Mouse (Mus musculus) liver, postnatal 0 days (tissue): ENCODE results near the gene Prss35. TPM values are rescaled to one million over a fixed set of nuclear protein-coding genes. Genes with fewer than 3 reads are reported as not detected.

Experiments used
- ATAC-seq: fragments of 200-750 bp; cut with Nextera tagmentation; 2 replicates; pipeline ENCODE4 v1.8.0; 2017; ENCODE audit warnings: mild to moderate bottlenecking, moderate library complexity
- DNase-seq: peaks from one replicate; pipeline ENCODE4 v3.0.0-alpha.2; 2016
- H3K27ac ChIP-seq: fragments of 300-500 bp; sonication (generic); 2 replicates; pipeline ENCODE4 v1.5.1; 2014; ENCODE audit warnings: antibody characterized with exemption, moderate library complexity, mild to moderate bottlenecking, low read depth
- H3K27me3 ChIP-seq: fragments of 300-500 bp; sonication (generic); 2 replicates; pipeline ENCODE4 v1.6.1; 2014; ENCODE audit warnings: low read length, control low read depth, mixed read lengths; ENCODE audit not compliant: insufficient read depth
- H3K36me3 ChIP-seq: fragments of 300-500 bp; sonication (generic); replicated peaks from 2 replicates; pipeline ENCODE4 v1.6.1; 2014; ENCODE audit warnings: mild to moderate bottlenecking, control low read depth, low read length, moderate library complexity, mixed read lengths; ENCODE audit not compliant: insufficient read depth
- H3K4me1 ChIP-seq: fragments of 300-500 bp; sonication (generic); 2 replicates; pipeline ENCODE4 v1.6.1; 2014; ENCODE audit warnings: antibody characterized with exemption, mild to moderate bottlenecking, control low read depth; ENCODE audit not compliant: insufficient read depth
- H3K4me2 ChIP-seq: fragments of 300-500 bp; sonication (generic); 2 replicates; pipeline ENCODE4 v1.6.1; 2014; ENCODE audit warnings: low read depth, mild to moderate bottlenecking, low read length, moderate library complexity, mixed read lengths
- H3K4me3 ChIP-seq: fragments of 300-500 bp; sonication (generic); 2 replicates; pipeline ENCODE4 v1.5.1; 2014; ENCODE audit warnings: low read depth, low read length
- H3K9ac ChIP-seq: fragments of 300-500 bp; sonication (generic); replicated peaks from 2 replicates; pipeline ENCODE4 v1.6.1; 2014; ENCODE audit warnings: mild to moderate bottlenecking, moderate library complexity
- H3K9me3 ChIP-seq: fragments of 300-500 bp; sonication (generic); 2 replicates; pipeline ENCODE4 v1.6.1; 2016; ENCODE audit warnings: mild to moderate bottlenecking, control low read depth, low read length, mixed read lengths
- CTCF ChIP-seq: sonication (generic); IDR thresholded peaks from 2 replicates; pipeline ENCODE4 v1.5.1; 2016; ENCODE audit warnings: antibody characterized with exemption, low read depth
- EP300 ChIP-seq: IDR thresholded peaks from 2 replicates; pipeline ENCODE4 v1.6.1; 2016; ENCODE audit warnings: antibody characterized with exemption, low read depth, mild to moderate bottlenecking
- WGBS: fragments of 180-500 bp; shearing (Covaris S2); extraction: QIAGEN DNeasy Blood & Tissue Kit; methylation state at CpG from one replicate; pipeline ENCODE4 v1.1.7; 2014; ENCODE audit not compliant: insufficient replicate concordance; 5-methylcytosine and 5-hydroxymethylcytosine counted together
- polyA plus RNA-seq: library from polyadenylated mRNA; unstranded; fragments of >200 nt; fragmentation: Nextera tagmentation; extraction: Ambion mirVana; gene quantifications from 2 replicates; pipeline ENCODE4 v1.2.1, GENCODE M21; 2015

Gene Prss35
- polyA plus RNA-seq, 1 experiment from 2014 or later = 0.54 TPM

- H3K27ac ChIP-seq = no peak overlapping the region
- 74% methylated on average over 2 of the region's 2 CpGs for WGBS
- DNase-seq (no peak), ATAC-seq (no peak)
- no peak overlapping the region for H3K4me2 ChIP-seq
- no peaks in the 10 kb centered on the region for H3K4me1 ChIP-seq
- H3K36me3 ChIP-seq = no peaks in the 10 kb centered on the region
- H3K9me3 ChIP-seq = no peaks in the 10 kb centered on the region
- H3K4me3 ChIP-seq = no peak overlapping the region
- no peaks in the 10 kb centered on the region for H3K27me3 ChIP-seq
- TF ChIP-seq CTCF (no peak), EP300 (no peak)
- H3K9ac ChIP-seq = no peak overlapping the region
These were observed 39.4 kb downstream of the Prss35 start for GRCm38 (mm10) chr9:86782836-86783235.

GRCm38 (mm10) chr9:86789186-86789585 lies 45.7 kb downstream of the Prss35 start:
- no peak for DNase-seq
- Histone ChIP-seq H3K9ac (no peak overlapping the region), H3K4me2 (no peak overlapping the region), H3K27ac (no peak overlapping the region), H3K4me3 (no peak overlapping the region), H3K36me3 (no peaks in the 10 kb centered on the region), H3K4me1 (no peaks in the 10 kb centered on the region), H3K9me3 (no peaks in the 10 kb centered on the region), H3K27me3 (no peaks in the 10 kb centered on the region)
- no peak for TF ChIP-seq CTCF
- no peak for TF ChIP-seq EP300
- WGBS = 71% methylated on average over 6 of the region's 6 CpGs
- ATAC-seq = no peak

GRCm38 (mm10) chr9:86791927-86792326 lies 48.5 kb downstream of the Prss35 start:
- no peak for TF ChIP-seq EP300
- TF ChIP-seq CTCF = no peak
- ATAC-seq (no peak), DNase-seq (no peak)
- no peaks in the 10 kb centered on the region for H3K9me3 ChIP-seq
- H3K27me3 ChIP-seq = no peaks in the 10 kb centered on the region
- no peak overlapping the region for H3K9ac ChIP-seq
- no peak overlapping the region for H3K27ac ChIP-seq
- no peak overlapping the region for H3K4me2 ChIP-seq
- WGBS = 62% methylated on average over 7 of the region's 7 CpGs
- no peaks in the 10 kb centered on the region for H3K4me1 ChIP-seq
- no peaks in the 10 kb centered on the region for H3K36me3 ChIP-seq
- no peak overlapping the region for H3K4me3 ChIP-seq

- no peak overlapping the region for H3K9ac ChIP-seq
- no peak overlapping the region for H3K4me2 ChIP-seq
- no peak overlapping the region for H3K27ac ChIP-seq
- DNase-seq (no peak), ATAC-seq (no peak)
- H3K27me3 ChIP-seq = no peaks in the 10 kb centered on the region
- WGBS = 73% methylated on average over 3 of the region's 3 CpGs
- no peak overlapping the region for H3K4me3 ChIP-seq
- H3K9me3 ChIP-seq = no peaks in the 10 kb centered on the region
- H3K4me1 ChIP-seq = no peaks in the 10 kb centered on the region
- TF ChIP-seq CTCF (no peak), EP300 (no peak)
- H3K36me3 ChIP-seq = no peaks in the 10 kb centered on the region
These were observed 51.8 kb downstream of the Prss35 start for GRCm38 (mm10) chr9:86795236-86795635.

GRCm38 (mm10) chr9:86797553-86797952 lies 54.1 kb downstream of the Prss35 start:
- Histone ChIP-seq H3K4me2 (no peak overlapping the region), H3K36me3 (no peaks in the 10 kb centered on the region), H3K9ac (no peak overlapping the region), H3K27ac (no peak overlapping the region), H3K4me1 (no peaks in the 10 kb centered on the region), H3K9me3 (no peaks in the 10 kb centered on the region), H3K4me3 (no peak overlapping the region), H3K27me3 (no peaks in the 10 kb centered on the region)
- no peak for DNase-seq
- no peak for TF ChIP-seq EP300
- TF ChIP-seq CTCF = no peak
- 75% methylated on average over 4 of the region's 4 CpGs for WGBS
- ATAC-seq = no peak

- H3K4me2 ChIP-seq = no peak overlapping the region
- no peak for ATAC-seq
- H3K9ac ChIP-seq = no peak overlapping the region
- H3K4me3 ChIP-seq = no peak overlapping the region
- no peak for DNase-seq
- no peaks in the 10 kb centered on the region for H3K9me3 ChIP-seq
- TF ChIP-seq EP300 (no peak), CTCF (no peak)
- H3K27me3 ChIP-seq = no peaks in the 10 kb centered on the region
- no peak overlapping the region for H3K27ac ChIP-seq
- H3K4me1 ChIP-seq = no peaks in the 10 kb centered on the region
- 85% methylated on average over 5 of the region's 5 CpGs for WGBS
- H3K36me3 ChIP-seq = no peaks in the 10 kb centered on the region
These were observed 54.7 kb downstream of the Prss35 start for GRCm38 (mm10) chr9:86798129-86798528.

- ATAC-seq (no peak), DNase-seq (no peak)
- no peak overlapping the region for H3K27ac ChIP-seq
- TF ChIP-seq CTCF (no peak), EP300 (no peak)
- no peak overlapping the region for H3K4me3 ChIP-seq
- H3K36me3 ChIP-seq = no peaks in the 10 kb centered on the region
- H3K27me3 ChIP-seq = no peaks in the 10 kb centered on the region
- WGBS = 46% methylated on average over 7 of the region's 7 CpGs
- H3K4me1 ChIP-seq = no peaks in the 10 kb centered on the region
- H3K4me2 ChIP-seq = no peak overlapping the region
- no peak overlapping the region for H3K9ac ChIP-seq
- H3K9me3 ChIP-seq = no peaks in the 10 kb centered on the region
These were observed 55.2 kb downstream of the Prss35 start for GRCm38 (mm10) chr9:86798686-86799085.
